Mouse (Mus musculus) liver, embryonic 14.5 days (tissue): ENCODE results near the gene Zc3h12d. TPM values are rescaled to one million over a fixed set of nuclear protein-coding genes. Genes with fewer than 3 reads are reported as not detected.

Source experiments
- ATAC-seq: fragments of 200-750 bp; cut with Nextera tagmentation; 2 replicates; pipeline ENCODE4 v1.8.0; 2017; ENCODE audit warnings: moderate number of reproducible peaks, mild to moderate bottlenecking, moderate library complexity; ENCODE audit not compliant: insufficient read depth
- DNase-seq, 3 experiments: peaks; one replicate each; pipeline ENCODE4 v3.0.0-alpha.2; 2012 to 2013; ENCODE audit warnings: low read depth in 3 of 3, low spot score in 3 of 3
- H3K27ac ChIP-seq: fragments of 300-500 bp; sonication (generic); 2 replicates; pipeline ENCODE4 v1.5.1; 2014; ENCODE audit warnings: moderate library complexity, mild to moderate bottlenecking, control low read depth, inconsistent platforms
- H3K27me3 ChIP-seq: fragments of 300-500 bp; sonication (generic); 2 replicates; pipeline ENCODE4 v1.6.1; 2014; ENCODE audit warnings: mild to moderate bottlenecking, low read length, moderate library complexity; ENCODE audit not compliant: control insufficient read depth, insufficient read depth
- H3K36me3 ChIP-seq: fragments of 300-500 bp; sonication (generic); replicated peaks from 2 replicates; pipeline ENCODE4 v1.6.1; 2014; ENCODE audit warnings: low read depth; ENCODE audit not compliant: control insufficient read depth, insufficient read depth
- H3K4me1 ChIP-seq, 2 experiments: fragments of 200-500 bp in 1 of 2; fragments of 300-500 bp in 1 of 2; sonication (generic) in 1 of 2; replicated peaks; 2 replicates each; pipeline ENCODE4 v1.6.1; 2012 to 2014; ENCODE audit warnings: antibody characterized with exemption in 1 of 2, inconsistent platforms in 1 of 2, low read length in 1 of 2; ENCODE audit not compliant: control insufficient read depth in 2 of 2, insufficient read depth in 2 of 2
- H3K4me2 ChIP-seq: fragments of 300-500 bp; sonication (generic); 2 replicates; pipeline ENCODE4 v1.6.1; 2014; ENCODE audit warnings: low read depth, mild to moderate bottlenecking, control low read depth, moderate library complexity
- H3K4me3 ChIP-seq, 2 experiments: fragments of 200-500 bp in 1 of 2; fragments of 300-500 bp in 1 of 2; sonication (generic) in 1 of 2; 2 replicates each; pipeline ENCODE4 v1.5.1; 2012 to 2014; ENCODE audit warnings: low read depth in 2 of 2, low read length in 2 of 2, mild to moderate bottlenecking in 2 of 2, control low read depth in 1 of 2, inconsistent platforms in 1 of 2, moderate library complexity in 1 of 2; ENCODE audit not compliant: insufficient read depth in 1 of 2
- H3K9ac ChIP-seq: fragments of 300-500 bp; sonication (generic); replicated peaks from 2 replicates; pipeline ENCODE4 v1.6.1; 2014; ENCODE audit warnings: mild to moderate bottlenecking, control low read depth, moderate library complexity
- H3K9me3 ChIP-seq: fragments of 300-500 bp; sonication (generic); 2 replicates; pipeline ENCODE4 v1.6.1; 2016; ENCODE audit warnings: low read length, mixed read lengths; ENCODE audit not compliant: control insufficient read depth
- CTCF ChIP-seq: IDR thresholded peaks from 2 replicates; pipeline ENCODE4 v1.5.1; 2016; ENCODE audit warnings: antibody characterized with exemption, low read depth, control low read depth
- EP300 ChIP-seq: IDR thresholded peaks from 2 replicates; pipeline ENCODE4 v1.6.1; 2016; ENCODE audit warnings: antibody characterized with exemption, low read depth
- WGBS: fragments of 180-500 bp; shearing (Covaris S2); extraction: QIAGEN DNeasy Blood & Tissue Kit; methylation state at CpG from one replicate; pipeline ENCODE4 v1.1.7; 2014; ENCODE audit not compliant: insufficient replicate concordance; 5-methylcytosine and 5-hydroxymethylcytosine counted together
- polyA plus RNA-seq, 2 experiments: library from polyadenylated mRNA; depleted of rRNA in 1 of 2; stranded (reverse) in 1 of 2; unstranded in 1 of 2; fragments of >200 nt; fragmentation: Nextera tagmentation in 1 of 2; extraction: Ambion mirVana in 1 of 2; gene quantifications; 2 replicates each; pipeline versions ENCODE4 v1.2.1 to v1.2.3; 2012 to 2014

The Zc3h12d gene
- polyA plus RNA-seq, 2 experiments, result 0.15 to 0.25 TPM

GRCm38 (mm10) chr10:7847166-7847605 lies 14.9 kb downstream of the Zc3h12d start:
- ATAC-seq (no peak), DNase-seq (no peak)
- Histone ChIP-seq H3K4me3 (no peak overlapping the region), H3K9me3 (no peaks in the 10 kb centered on the region), H3K36me3 (no peaks in the 10 kb centered on the region), H3K4me2 (no peak overlapping the region), H3K9ac (no peak overlapping the region), H3K27ac (no peak overlapping the region), H3K27me3 (no peaks in the 10 kb centered on the region), H3K4me1 (peaks cover 0 to 2% of the 10 kb centered on the region in 2 experiments; a peak in 1 of 4 replicates)
- TF ChIP-seq CTCF (no peak), EP300 (no peak)
- 27% methylated on average over 2 of the region's 2 CpGs for WGBS

GRCm38 (mm10) chr10:7851891-7852290 lies 19.6 kb downstream of the Zc3h12d start:
- ATAC-seq (no peak), DNase-seq (no peak)
- no peak overlapping the region for H3K4me3 ChIP-seq
- no peaks in the 10 kb centered on the region for H3K36me3 ChIP-seq
- no peak for TF ChIP-seq EP300
- no peak for TF ChIP-seq CTCF
- WGBS, result 38% methylated on average over 3 of the region's 3 CpGs
- no peaks in the 10 kb centered on the region for H3K9me3 ChIP-seq
- H3K27me3 ChIP-seq, result no peaks in the 10 kb centered on the region
- H3K9ac ChIP-seq, result no peak overlapping the region
- no peak overlapping the region for H3K4me2 ChIP-seq
- H3K27ac ChIP-seq, result no peak overlapping the region
- 0 out of 4 replicates have a peak, but pooled peaks cover 0 to 2% of the 10 kb centered on the region in 2 experiments for H3K4me1 ChIP-seq

- H3K9ac ChIP-seq, result no peak overlapping the region
- no peak overlapping the region for H3K4me3 ChIP-seq
- H3K27ac ChIP-seq, result no peak overlapping the region
- H3K4me2 ChIP-seq, result no peak overlapping the region
- DNase-seq (no peak), ATAC-seq (no peak)
- H3K9me3 ChIP-seq, result no peaks in the 10 kb centered on the region
- H3K36me3 ChIP-seq, result no peaks in the 10 kb centered on the region
- WGBS, result 57% methylated on average over 7 of the region's 7 CpGs
- H3K4me1 ChIP-seq, result no peaks in the 10 kb centered on the region
- TF ChIP-seq EP300, result no peak
- no peak for TF ChIP-seq CTCF
- H3K27me3 ChIP-seq, result no peaks in the 10 kb centered on the region
Measured at GRCm38 (mm10) chr10:7860494-7860893, 28.2 kb downstream of the Zc3h12d start.

GRCm38 (mm10) chr10:7861259-7861936 lies 29.1 kb downstream of the Zc3h12d start:
- Histone ChIP-seq H3K9me3 (no peaks in the 10 kb centered on the region), H3K4me3 (no peak overlapping the region), H3K9ac (no peak overlapping the region), H3K27me3 (no peaks in the 10 kb centered on the region), H3K4me1 (no peaks in the 10 kb centered on the region), H3K27ac (no peak overlapping the region), H3K4me2 (no peak overlapping the region), H3K36me3 (no peaks in the 10 kb centered on the region)
- ATAC-seq (no peak), DNase-seq (no peak)
- TF ChIP-seq CTCF, result no peak
- TF ChIP-seq EP300, result no peak
- 71% methylated on average over 14 of the region's 14 CpGs for WGBS

- ATAC-seq, result no peak
Measured at GRCm38 (mm10) chr10:7861937-7862657, 29.8 kb downstream of the Zc3h12d start.

More at GRCm38 (mm10) chr10:7861937-7862657, 29.8 kb downstream of the Zc3h12d start:
- DNase-seq, result no peak
- Histone ChIP-seq H3K9ac (no peak overlapping the region), H3K4me2 (no peak overlapping the region), H3K27ac (no peak overlapping the region), H3K4me1 (no peaks in the 10 kb centered on the region), H3K9me3 (no peaks in the 10 kb centered on the region), H3K36me3 (no peaks in the 10 kb centered on the region), H3K27me3 (peaks cover 5% of the 10 kb centered on the region), H3K4me3 (no peak overlapping the region)
- TF ChIP-seq EP300 (no peak), CTCF (no peak)
- 80% methylated on average over 25 of the region's 25 CpGs for WGBS
